In genomic region chr3:121891338-121891737, GRCm38 (mm10) we compare ENCODE assay signal across 13 mouse cellular contexts.
DNase-seq lines count a peak whose midpoint lies in the region; ATAC-seq and TF ChIP-seq lines count a peak whose summit lies in the region.
"Had no signal": no experiment of that assay in that cellular context is flagged by ENCODE, and none has a peak within 500 bp of the region (broad histone marks: within the 10 kb centered on the region; RNA-seq: fewer than 3 reads in every experiment).

No protein-coding gene starts in this region.

- intact Hi-C loops in left cerebral cortex, adult 2 months (cut with DNase I) = no loop called here
- intact Hi-C loops in left cerebral cortex, postnatal 14 days (cut with DNase I) = loop anchor here (5.0 kb wide), 1 partner anchor 61 kb away; the partner anchor contains the start of gene Arhgap29

- H3K27me3 ChIP-seq in heart, embryonic 12.5 days (replicated peaks) = no peaks in the 10 kb centered on the region
- H3K27me3 ChIP-seq in kidney, embryonic 16.5 days (ENCODE audit: insufficient read depth, low read length) = no peaks in the 10 kb centered on the region
- H3K27me3 ChIP-seq in hindbrain, embryonic 10.5 days (ENCODE audit: insufficient read depth, poor library complexity, severe bottlenecking) = peaks cover 13% of the 10 kb centered on the region
- peaks cover 9% of the 10 kb centered on the region; the same call in 1 of the 2 replicates for H3K27me3 ChIP-seq in forebrain, embryonic 14.5 days (replicated peaks; ENCODE audit: control insufficient read depth, insufficient read depth, low read length)
- no peaks in the 10 kb centered on the region for H3K27me3 ChIP-seq in hindbrain, embryonic 16.5 days (replicated peaks; ENCODE audit: control insufficient read depth, insufficient read depth, low read length)
- H3K27me3 ChIP-seq: neural tube, embryonic 12.5 days had no signal

- H3K4me2 ChIP-seq in heart, embryonic 12.5 days = peak overlapping the region; percentile 64
- peak overlapping the region; percentile 32 for H3K4me2 ChIP-seq in kidney, embryonic 16.5 days (replicated peaks; ENCODE audit: low read depth, low read length)
- no peak overlapping the region for H3K4me2 ChIP-seq in forebrain, embryonic 14.5 days (ENCODE audit: low read length)
- H3K4me2 ChIP-seq in hindbrain, embryonic 16.5 days (ENCODE audit: low read length) = no peak overlapping the region
- H3K4me2 ChIP-seq: forebrain, embryonic 12.5 days; midbrain, embryonic 12.5 days; neural tube, embryonic 12.5 days had no signal

- peak overlapping the region; percentile 46 for H3K9ac ChIP-seq in heart, embryonic 12.5 days
- no peak overlapping the region for H3K9ac ChIP-seq in kidney, embryonic 16.5 days (replicated peaks; ENCODE audit: low read length)
- H3K9ac ChIP-seq in forebrain, embryonic 14.5 days (ENCODE audit: low read length) = no peak overlapping the region
- H3K9ac ChIP-seq in hindbrain, embryonic 16.5 days (ENCODE audit: low read depth, low read length) = no peak overlapping the region
- H3K9ac ChIP-seq: forebrain, embryonic 12.5 days; midbrain, embryonic 12.5 days; neural tube, embryonic 12.5 days had no signal

- 0 out of 2 replicates have a peak overlapping the region, but pooled peaks have one; percentile 18 for H3K27ac ChIP-seq in left cerebral cortex, adult 2 months
- H3K27ac ChIP-seq in heart, embryonic 12.5 days (ENCODE audit: poor library complexity, severe bottlenecking) = peak overlapping the region; percentile 79
- no peak overlapping the region for H3K27ac ChIP-seq in kidney, embryonic 16.5 days (ENCODE audit: low read length)
- no peak overlapping the region for H3K27ac ChIP-seq in hindbrain, embryonic 10.5 days
- no peak overlapping the region for H3K27ac ChIP-seq in forebrain, embryonic 14.5 days (ENCODE audit: low read depth, low read length)
- H3K27ac ChIP-seq in hindbrain, embryonic 16.5 days (ENCODE audit: low read depth, low read length) = no peak overlapping the region
- H3K27ac ChIP-seq: forebrain, embryonic 12.5 days; hindbrain, postnatal 0 days; midbrain, embryonic 12.5 days; neural tube, embryonic 12.5 days had no signal

- H3K4me3 ChIP-seq in left cerebral cortex, adult 2 months = no peak overlapping the region
- peak overlapping the region; percentile 37 for H3K4me3 ChIP-seq in heart, embryonic 12.5 days
- no peak overlapping the region for H3K4me3 ChIP-seq in kidney, embryonic 16.5 days (ENCODE audit: low read length)
- H3K4me3 ChIP-seq in hindbrain, embryonic 10.5 days = no peak overlapping the region
- no peak overlapping the region for H3K4me3 ChIP-seq in forebrain, embryonic 14.5 days (ENCODE audit: low read depth, low read length)
- H3K4me3 ChIP-seq in hindbrain, embryonic 16.5 days (ENCODE audit: low read length) = no peak overlapping the region
- H3K4me3 ChIP-seq: forebrain, embryonic 12.5 days; midbrain, embryonic 12.5 days; neural tube, embryonic 12.5 days had no signal

- no peaks in the 10 kb centered on the region for H3K9me3 ChIP-seq in heart, embryonic 12.5 days (replicated peaks)
- no peaks in the 10 kb centered on the region for H3K9me3 ChIP-seq in kidney, embryonic 16.5 days (ENCODE audit: low read length)
- no peaks in the 10 kb centered on the region for H3K9me3 ChIP-seq in hindbrain, embryonic 10.5 days
- H3K9me3 ChIP-seq in forebrain, embryonic 14.5 days (replicated peaks; ENCODE audit: control insufficient read depth, low read length) = no peaks in the 10 kb centered on the region
- no peaks in the 10 kb centered on the region for H3K9me3 ChIP-seq in hindbrain, embryonic 16.5 days (ENCODE audit: control insufficient read depth, low read length)
- H3K9me3 ChIP-seq: forebrain, embryonic 12.5 days; midbrain, embryonic 12.5 days; neural tube, embryonic 12.5 days had no signal

- H3K4me1 ChIP-seq in heart, embryonic 12.5 days (replicated peaks) = peaks cover 40% of the 10 kb centered on the region
- H3K4me1 ChIP-seq in kidney, embryonic 16.5 days (ENCODE audit: insufficient read depth, low read length) = peaks cover 36% of the 10 kb centered on the region
- H3K4me1 ChIP-seq in hindbrain, embryonic 10.5 days (replicated peaks) = peaks cover 30% of the 10 kb centered on the region
- no peaks in the 10 kb centered on the region for H3K4me1 ChIP-seq in forebrain, embryonic 14.5 days (ENCODE audit: control insufficient read depth, insufficient read depth, low read length)
- no peaks in the 10 kb centered on the region for H3K4me1 ChIP-seq in hindbrain, embryonic 16.5 days (ENCODE audit: control insufficient read depth, insufficient read depth, low read depth, low read length)
- H3K4me1 ChIP-seq: neural tube, embryonic 12.5 days had no signal

- WGBS in heart, embryonic 12.5 days = 15% methylated on average over 9 of the region's 9 CpGs
- WGBS in kidney, embryonic 16.5 days = 29% methylated on average over 9 of the region's 9 CpGs
- WGBS in hindbrain, embryonic 10.5 days = 59% methylated on average over 9 of the region's 9 CpGs
- WGBS in forebrain, embryonic 14.5 days = 62% methylated on average over 9 of the region's 9 CpGs
- 66% methylated on average over 9 of the region's 9 CpGs for WGBS in hindbrain, embryonic 16.5 days

- no peak for DNase-seq in left cerebral cortex, adult 2 months (ENCODE audit: extremely low spot score in 1 of 2, low spot score in 2 of 2)
- no peak for DNase-seq in left cerebral cortex, postnatal 14 days (ENCODE audit: low spot score in 2 of 2)
- peak; percentile 29 for DNase-seq in lung, postnatal 10 days
- no peak for DNase-seq in hindbrain, embryonic 10.5 days (ENCODE audit: low spot score)
- no peak for DNase-seq in forebrain, embryonic 14.5 days (ENCODE audit: low spot score)
- DNase-seq: gastrocnemius, postnatal 14 days had no signal

- no peak for TF ChIP-seq CTCF in left cerebral cortex, adult 2 months (IDR thresholded peaks at IDR 0.05)

- H3K36me3 ChIP-seq in heart, embryonic 12.5 days = no peaks in the 10 kb centered on the region
- no peaks in the 10 kb centered on the region for H3K36me3 ChIP-seq in kidney, embryonic 16.5 days (ENCODE audit: insufficient read depth, low read length)
- no peaks in the 10 kb centered on the region for H3K36me3 ChIP-seq in hindbrain, embryonic 10.5 days
- no peaks in the 10 kb centered on the region for H3K36me3 ChIP-seq in forebrain, embryonic 14.5 days (ENCODE audit: control insufficient read depth, insufficient read depth, low read length)
- no peaks in the 10 kb centered on the region for H3K36me3 ChIP-seq in hindbrain, embryonic 16.5 days (ENCODE audit: control insufficient read depth, insufficient read depth, low read length)
- H3K36me3 ChIP-seq: forebrain, embryonic 12.5 days; midbrain, embryonic 12.5 days; neural tube, embryonic 12.5 days had no signal

- peak; percentile 68 for ATAC-seq in heart, embryonic 12.5 days (ENCODE audit: insufficient number of reproducible peaks, low FRiP score)
- ATAC-seq in kidney, embryonic 16.5 days (ENCODE audit: low FRiP score, low TSS enrichment) = no peak; the same call in 1 of the 2 replicates
- ATAC-seq in forebrain, embryonic 14.5 days = no peak
- no peak for ATAC-seq in hindbrain, embryonic 16.5 days
- ATAC-seq: hindbrain, postnatal 0 days had no signal

Comparison
In these comparisons a context has a peak if more than half of its experiments do, and no peak if none do; other contexts are left out.
1. H3K27ac ChIP-seq: peak in left cerebral cortex, adult 2 months (single experiment) and heart, embryonic 12.5 days (single experiment); none in kidney, embryonic 16.5 days (single experiment), hindbrain, embryonic 10.5 days (single experiment), forebrain, embryonic 14.5 days (single experiment) and hindbrain, embryonic 16.5 days (single experiment).
2. H3K4me2 ChIP-seq: peak in heart, embryonic 12.5 days (single experiment) and kidney, embryonic 16.5 days (single experiment); none in forebrain, embryonic 14.5 days (single experiment) and hindbrain, embryonic 16.5 days (single experiment).